Mouse (Mus musculus) lung, postnatal 0 days (tissue): Measurements from ENCODE around the gene Gm10382. TPM values are rescaled to one million over a fixed set of nuclear protein-coding genes. Genes with fewer than 3 reads are reported as not detected.

Source experiments
- ATAC-seq: fragments of 200-750 bp; cut with Nextera tagmentation; 2 replicates; pipeline ENCODE4 v1.8.0; 2017; ENCODE audit warnings: moderate library complexity
- DNase-seq: peaks from one replicate; pipeline ENCODE4 v3.0.0-alpha.2; 2016; ENCODE audit warnings: low spot score
- H3K27ac ChIP-seq: fragments of 300-500 bp; sonication (generic); 2 replicates; pipeline ENCODE4 v1.5.1; 2014; ENCODE audit warnings: antibody characterized with exemption, mild to moderate bottlenecking, low read length, mixed read lengths
- H3K27me3 ChIP-seq: fragments of 300-500 bp; sonication (generic); replicated peaks from 2 replicates; pipeline ENCODE4 v1.6.1; 2014; ENCODE audit warnings: low read length, mixed read lengths; ENCODE audit not compliant: insufficient read depth
- H3K36me3 ChIP-seq: fragments of 300-500 bp; sonication (generic); 2 replicates; pipeline ENCODE4 v1.6.1; 2014; ENCODE audit warnings: low read length, mixed read lengths; ENCODE audit not compliant: insufficient read depth
- H3K4me1 ChIP-seq: fragments of 300-500 bp; sonication (generic); 2 replicates; pipeline ENCODE4 v1.6.1; 2014; ENCODE audit warnings: antibody characterized with exemption, low read depth, low read length, mixed read lengths; ENCODE audit not compliant: insufficient read depth
- H3K4me2 ChIP-seq: fragments of 300-500 bp; sonication (generic); replicated peaks from 2 replicates; pipeline ENCODE4 v1.6.1; 2014; ENCODE audit warnings: low read depth, mild to moderate bottlenecking, low read length, moderate library complexity, mixed read lengths
- H3K4me3 ChIP-seq: fragments of 300-500 bp; sonication (generic); 2 replicates; pipeline ENCODE4 v1.5.1; 2014; ENCODE audit warnings: low read depth, low read length
- H3K9ac ChIP-seq: fragments of 300-500 bp; sonication (generic); replicated peaks from 2 replicates; pipeline ENCODE4 v1.6.1; 2014; ENCODE audit warnings: low read depth, mild to moderate bottlenecking
- H3K9me3 ChIP-seq: fragments of 300-500 bp; sonication (generic); 2 replicates; pipeline ENCODE4 v1.6.1; 2016; ENCODE audit warnings: low read length, mixed read lengths
- CTCF ChIP-seq: IDR thresholded peaks from 2 replicates; pipeline ENCODE4 v1.5.1; 2016; ENCODE audit warnings: antibody characterized with exemption, mild to moderate bottlenecking
- EP300 ChIP-seq: IDR thresholded peaks from 2 replicates; pipeline ENCODE4 v1.6.1; 2016; ENCODE audit warnings: antibody characterized with exemption, mild to moderate bottlenecking, control low read depth
- WGBS: fragments of 180-500 bp; shearing (Covaris S2); extraction: QIAGEN DNeasy Blood & Tissue Kit; methylation state at CpG from one replicate; pipeline ENCODE4 v1.1.7; 2014; 5-methylcytosine and 5-hydroxymethylcytosine counted together
- polyA plus RNA-seq: library from polyadenylated mRNA; unstranded; fragments of >200 nt; fragmentation: Nextera tagmentation; extraction: Ambion mirVana; gene quantifications from 2 replicates; pipeline ENCODE4 v1.2.1, GENCODE M21; 2015

Gene Gm10382
- polyA plus RNA-seq, 1 experiment from 2014 or later, result 0.63 TPM

DNA sequence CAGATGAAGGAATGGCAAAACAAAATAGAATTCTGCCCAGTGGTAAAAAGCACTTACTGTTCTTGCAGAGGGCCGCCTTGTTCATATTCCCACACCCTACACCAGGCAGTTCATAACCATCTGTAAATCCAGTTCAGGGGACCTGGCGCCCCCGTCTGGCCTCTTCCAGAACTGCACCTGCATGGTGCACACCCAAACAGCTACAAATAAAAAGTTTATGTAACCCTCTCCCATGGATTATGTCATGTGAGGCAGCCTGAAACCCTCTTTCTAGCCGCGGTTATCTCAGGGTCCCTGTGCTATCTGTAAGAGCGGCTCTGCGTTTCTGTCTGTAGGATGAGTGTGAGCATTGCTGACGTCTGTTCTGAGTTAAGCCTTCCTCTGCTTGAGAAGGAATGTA, 40.6 kb upstream of the Gm10382 start:
- no peak overlapping the region for H3K4me3 ChIP-seq
- H3K36me3 ChIP-seq, result no peaks in the 10 kb centered on the region
- no peaks in the 10 kb centered on the region for H3K27me3 ChIP-seq
- DNase-seq (peak; percentile 46), ATAC-seq (peak; percentile 35; the same call in 1 of the 2 replicates)
- no peak overlapping the region for H3K27ac ChIP-seq
- H3K9me3 ChIP-seq, result no peaks in the 10 kb centered on the region
- WGBS, result 33% methylated on average over 8 of the region's 8 CpGs
- no peaks in the 10 kb centered on the region for H3K4me1 ChIP-seq
- H3K9ac ChIP-seq, result no peak overlapping the region
- H3K4me2 ChIP-seq, result no peak overlapping the region
- TF ChIP-seq CTCF (peak; percentile 79), EP300 (no peak)

DNA sequence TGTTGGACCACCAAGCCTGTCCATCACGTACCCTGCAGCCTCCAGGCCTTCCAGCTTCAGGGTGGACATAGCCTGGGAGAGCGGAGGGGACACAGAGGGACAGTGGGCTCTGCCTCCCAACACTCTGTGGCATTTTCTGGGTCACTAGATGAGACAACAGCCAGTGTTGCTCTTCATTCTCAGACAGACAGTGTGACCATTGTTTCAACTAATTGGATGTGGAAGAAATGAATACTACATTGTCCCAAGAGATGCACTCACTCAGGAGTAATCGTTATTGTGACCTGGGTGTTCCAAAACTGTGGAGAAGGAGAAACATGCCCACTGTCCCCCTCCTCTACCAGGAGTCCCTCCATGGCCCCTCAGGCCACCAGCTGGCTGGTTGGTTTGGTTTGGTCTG, 39.7 kb upstream of the Gm10382 start:
- ATAC-seq, result no peak

DNA sequence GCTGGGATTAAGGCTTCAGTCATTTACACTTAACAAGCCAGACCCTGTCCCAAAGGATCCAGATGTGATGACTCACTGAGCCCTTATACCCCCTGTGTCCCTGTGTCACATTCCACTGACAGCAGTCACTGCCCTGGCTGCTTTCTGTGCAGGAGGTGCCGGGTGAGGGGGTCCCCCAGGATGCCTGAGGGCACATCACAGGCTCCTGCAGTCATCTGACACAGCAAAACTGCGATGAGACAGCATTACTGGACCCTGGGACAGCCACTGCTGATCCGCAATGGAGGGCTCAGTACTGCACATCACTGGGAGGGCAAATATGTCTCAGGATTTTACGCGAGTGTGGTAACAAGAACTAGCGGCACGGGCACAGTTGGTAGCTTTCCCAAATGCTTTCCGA, 38.1 kb upstream of the Gm10382 start:
- Histone ChIP-seq H3K4me3 (no peak overlapping the region), H3K4me2 (no peak overlapping the region), H3K9me3 (no peaks in the 10 kb centered on the region), H3K36me3 (no peaks in the 10 kb centered on the region), H3K27ac (no peak overlapping the region), H3K9ac (no peak overlapping the region), H3K4me1 (no peaks in the 10 kb centered on the region), H3K27me3 (no peaks in the 10 kb centered on the region)
- DNase-seq, result no peak
- no peak for ATAC-seq
- TF ChIP-seq EP300 (no peak), CTCF (no peak)
- 71% methylated on average over 8 of the region's 8 CpGs for WGBS

More for the DNA sequence above, 39.7 kb upstream of the Gm10382 start:
- H3K4me2 ChIP-seq, result no peak overlapping the region
- no peaks in the 10 kb centered on the region for H3K36me3 ChIP-seq
- no peak overlapping the region for H3K9ac ChIP-seq
- no peaks in the 10 kb centered on the region for H3K27me3 ChIP-seq
- DNase-seq, result no peak
- no peak overlapping the region for H3K27ac ChIP-seq
- no peak for TF ChIP-seq CTCF
- no peak for TF ChIP-seq EP300
- H3K4me3 ChIP-seq, result no peak overlapping the region
- WGBS, result 82% methylated on average over 3 of the region's 3 CpGs
- H3K9me3 ChIP-seq, result no peaks in the 10 kb centered on the region
- H3K4me1 ChIP-seq, result no peaks in the 10 kb centered on the region

DNA sequence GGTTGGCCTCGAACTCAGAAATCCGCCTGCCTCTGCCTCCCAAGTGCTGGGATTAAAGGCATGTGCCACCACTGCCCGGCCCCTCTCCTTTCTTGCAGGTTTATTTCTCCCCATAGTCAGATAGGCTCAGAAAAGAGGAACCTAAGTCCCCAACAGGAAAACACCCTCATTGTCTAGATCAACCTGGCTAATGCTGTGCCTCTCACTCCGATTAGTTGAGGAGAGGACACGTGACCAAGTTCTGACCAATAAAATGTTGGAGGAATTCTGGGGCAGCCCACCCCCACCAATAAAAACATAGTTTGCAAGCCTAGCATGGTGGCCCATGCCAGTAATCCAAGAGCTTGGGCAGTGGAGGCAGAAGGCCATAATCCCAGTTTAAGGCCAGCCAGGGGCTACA, 37.2 kb upstream of the Gm10382 start:
- DNase-seq (no peak), ATAC-seq (no peak)
- WGBS, result 80% methylated on average over 5 of the region's 5 CpGs
- no peak overlapping the region for H3K4me2 ChIP-seq
- no peaks in the 10 kb centered on the region for H3K27me3 ChIP-seq
- H3K9me3 ChIP-seq, result no peaks in the 10 kb centered on the region
- no peak overlapping the region for H3K4me3 ChIP-seq
- H3K36me3 ChIP-seq, result no peaks in the 10 kb centered on the region
- no peak overlapping the region for H3K27ac ChIP-seq
- no peak overlapping the region for H3K9ac ChIP-seq
- TF ChIP-seq EP300 (no peak), CTCF (no peak)
- no peaks in the 10 kb centered on the region for H3K4me1 ChIP-seq

DNA sequence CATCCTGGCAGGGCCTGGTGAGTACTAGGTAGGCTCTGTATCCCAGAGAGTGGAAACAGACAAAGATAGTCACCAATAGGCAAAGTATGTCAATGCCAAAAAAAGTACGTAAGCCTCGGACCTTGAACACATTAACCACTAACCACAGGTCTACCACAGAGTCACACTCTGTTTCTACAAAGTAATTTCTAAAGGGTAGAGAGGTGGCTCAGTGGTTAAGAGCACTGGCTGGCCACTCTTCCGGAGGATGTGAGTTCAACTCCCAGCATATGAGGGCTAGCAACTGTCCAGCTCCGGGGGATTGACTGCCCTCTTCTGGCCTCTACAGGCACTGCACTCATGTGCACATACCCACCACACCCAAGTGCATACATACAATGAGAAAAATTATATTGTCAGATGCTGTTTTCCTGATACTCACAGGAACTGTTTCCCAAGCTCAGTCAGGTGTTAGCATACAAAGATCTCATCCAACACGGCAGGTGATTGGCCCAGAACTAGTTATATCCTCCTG, 36.3 kb upstream of the Gm10382 start:
- no peak overlapping the region for H3K4me3 ChIP-seq
- no peak for TF ChIP-seq EP300
- 0 out of 2 replicates have a peak, but pooled peaks have one; percentile 20 for TF ChIP-seq CTCF
- no peak overlapping the region for H3K4me2 ChIP-seq
- H3K9me3 ChIP-seq, result no peaks in the 10 kb centered on the region
- H3K4me1 ChIP-seq, result no peaks in the 10 kb centered on the region
- WGBS, result 95% methylated on average over 5 of the region's 5 CpGs
- DNase-seq (no peak), ATAC-seq (no peak)
- no peak overlapping the region for H3K27ac ChIP-seq
- H3K9ac ChIP-seq, result no peak overlapping the region
- no peaks in the 10 kb centered on the region for H3K36me3 ChIP-seq
- no peaks in the 10 kb centered on the region for H3K27me3 ChIP-seq

DNA sequence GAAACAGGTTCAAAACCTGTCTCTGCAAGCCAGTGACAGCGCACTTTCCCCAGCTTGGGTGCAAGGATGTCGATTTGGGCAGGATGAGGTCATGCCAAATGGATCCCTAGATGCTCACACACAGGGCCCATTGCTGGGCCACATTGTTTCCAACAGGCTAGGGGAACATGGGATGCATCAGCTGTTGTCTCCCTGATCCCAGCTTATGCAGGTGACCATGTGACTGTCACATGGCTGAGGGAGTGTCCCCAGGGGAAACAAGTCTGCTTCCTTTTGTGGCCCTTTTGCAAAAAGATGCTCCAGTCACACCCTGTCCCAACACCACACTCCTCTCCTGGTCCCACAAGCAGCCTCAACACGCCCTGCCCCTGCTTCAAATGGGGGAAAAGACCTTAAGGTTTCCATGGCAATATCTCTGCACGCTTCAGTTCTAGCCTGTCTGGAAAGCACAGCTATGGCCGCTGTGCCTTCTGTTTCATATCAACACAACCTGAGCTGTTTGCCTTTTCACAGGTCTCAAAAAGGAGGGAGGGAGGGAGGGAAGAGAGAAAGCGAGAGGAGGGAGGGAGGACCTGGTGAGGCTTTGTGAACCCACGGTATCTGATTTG, 34.1 kb upstream of the Gm10382 start:
- no peak for DNase-seq
- WGBS, result 43% methylated on average over 7 of the region's 7 CpGs
- Histone ChIP-seq H3K27me3 (no peaks in the 10 kb centered on the region), H3K36me3 (no peaks in the 10 kb centered on the region), H3K9me3 (no peaks in the 10 kb centered on the region), H3K9ac (no peak overlapping the region), H3K4me3 (no peak overlapping the region), H3K4me2 (no peak overlapping the region), H3K4me1 (no peaks in the 10 kb centered on the region), H3K27ac (no peak overlapping the region)
- TF ChIP-seq EP300, result no peak
- no peak for TF ChIP-seq CTCF
- no peak for ATAC-seq

DNA sequence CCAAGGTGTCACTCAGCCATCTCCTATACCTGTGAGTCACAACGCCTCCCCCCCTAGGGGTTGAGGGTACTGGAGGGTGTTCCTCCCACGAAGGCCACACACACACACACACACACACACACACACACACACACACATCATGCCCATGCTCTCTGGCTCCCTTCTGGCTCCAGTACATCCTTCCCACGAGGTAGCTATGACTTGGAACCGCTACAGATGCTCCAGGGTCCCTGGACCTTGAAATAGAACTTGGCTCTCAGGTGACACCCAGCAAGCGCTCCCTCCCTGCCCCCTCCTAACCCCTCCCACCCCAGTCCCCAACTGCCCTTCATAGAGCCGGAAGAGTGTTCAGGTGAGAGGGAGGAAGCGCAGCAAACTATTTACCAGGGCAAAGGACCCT, 33.5 kb upstream of the Gm10382 start:
- ATAC-seq (no peak), DNase-seq (no peak)
- no peaks in the 10 kb centered on the region for H3K27me3 ChIP-seq
- no peaks in the 10 kb centered on the region for H3K4me1 ChIP-seq
- no peak overlapping the region for H3K9ac ChIP-seq
- WGBS, result 27% methylated on average over 6 of the region's 7 CpGs
- TF ChIP-seq CTCF, result no peak
- no peak overlapping the region for H3K4me3 ChIP-seq
- H3K4me2 ChIP-seq, result no peak overlapping the region
- no peaks in the 10 kb centered on the region for H3K9me3 ChIP-seq
- no peak overlapping the region for H3K27ac ChIP-seq
- H3K36me3 ChIP-seq, result no peaks in the 10 kb centered on the region
